Mouse (Mus musculus) central nervous system, embryonic 11.5 days (tissue): ENCODE results near the gene Cdk8. TPM values are rescaled to one million over a fixed set of nuclear protein-coding genes. Genes with fewer than 3 reads are reported as not detected.

Source experiments
- polyA plus RNA-seq: library from polyadenylated mRNA; depleted of rRNA; stranded (reverse); fragments of >200 nt; gene quantifications from 2 replicates; pipeline ENCODE4 v1.2.3, GENCODE M21; 2012; rRNA removed

Gene Cdk8
- polyA plus RNA-seq, result 83.2 and 86.5 TPM in 2 replicates

GRCm38 (mm10) chr5:146230864-146231654 lies at the start of gene Cdk8:
Gene Cdk8, plus strand, starts transcription at chr5:146231230.

GRCm38 (mm10) chr5:146185204-146185603 lies 45.8 kb upstream of the Cdk8 start, which contains the start of gene 1700001J03Rik:
Gene 1700001J03Rik, minus strand, starts transcription at chr5:146185304.

GRCm38 (mm10) chr5:146220879-146221714 lies 9.9 kb upstream of the Cdk8 start, which contains the start of gene Rnf6:
Gene Rnf6, minus strand, starts transcription at chr5:146221555.

Other genes with a start within 250 kb of the Cdk8 start
- not detected in 2 replicates for gene Cyp3a25, start 221.6 kb upstream of the Cdk8 start, polyA plus RNA-seq
- gene Cyp3a59, start 152.0 kb upstream of the Cdk8 start, polyA plus RNA-seq, result not detected in 2 replicates
- gene Gm5565, start 70.7 kb upstream of the Cdk8 start, polyA plus RNA-seq, result not detected in 2 replicates
- gene Gm6309, start 60.5 kb upstream of the Cdk8 start, polyA plus RNA-seq, result not detected in 2 replicates
- gene 1700001J03Rik, start 45.9 kb upstream of the Cdk8 start, polyA plus RNA-seq, result 0.50 and 0.52 TPM in 2 replicates
- 22.0 and 22.3 TPM in 2 replicates for gene Rnf6, start 9.7 kb upstream of the Cdk8 start, polyA plus RNA-seq
- 18.0 and 19.2 TPM in 2 replicates for gene Wasf3, start 153.8 kb downstream of the Cdk8 start, polyA plus RNA-seq